Mouse (Mus musculus): Measurements from ENCODE around the gene Taf1d.
A peak's percentile ranks its signal among the peaks of the same experiment; 100 is the strongest.
"Not testable (repeated sequence)": the region's sequence is repeated elsewhere in the genome, so short reads cannot be mapped to it uniquely, and the experiment has no call there.

Gene Taf1d

GRCm38 (mm10) chr9:15308254-15308653, 2.2 kb downstream of the Taf1d start:
- no peak for DNase-seq (ENCODE audit: low spot score)

- no peak for DNase-seq (ENCODE audit: low spot score)
Measured at GRCm38 (mm10) chr9:15309425-15309824, 3.4 kb downstream of the Taf1d start.

GRCm38 (mm10) chr9:15310179-15310578, 4.2 kb downstream of the Taf1d start:
- DNase-seq (ENCODE audit: low spot score) = no peak

GRCm38 (mm10) chr9:15312054-15312735, 6.2 kb downstream of the Taf1d start:
- no peak for DNase-seq (ENCODE audit: low spot score)

GRCm38 (mm10) chr9:15313633-15314032, 7.6 kb downstream of the Taf1d start:
- no peak for DNase-seq (ENCODE audit: low spot score)

GRCm38 (mm10) chr9:15314619-15315018, 8.6 kb downstream of the Taf1d start:
- no peak for DNase-seq (ENCODE audit: low spot score)

GRCm38 (mm10) chr9:15316296-15316695, 10.3 kb downstream of the Taf1d start:
- DNase-seq (ENCODE audit: low spot score) = not testable (repeated sequence)

GRCm38 (mm10) chr9:15317223-15318169, 11.5 kb downstream of the Taf1d start:
- DNase-seq (ENCODE audit: low spot score) = no peak

GRCm38 (mm10) chr9:15318170-15318742, 12.2 kb downstream of the Taf1d start:
- no peak for DNase-seq (ENCODE audit: low spot score)

GRCm38 (mm10) chr9:15337776-15338175, 31.8 kb downstream of the Taf1d start:
- DNase-seq (ENCODE audit: low spot score) = no peak

- no peak for DNase-seq (ENCODE audit: low spot score)
Measured at GRCm38 (mm10) chr9:15349925-15350324, 43.9 kb downstream of the Taf1d start.

GRCm38 (mm10) chr9:15356916-15357483, 51.0 kb downstream of the Taf1d start:
- no peak for DNase-seq (ENCODE audit: low spot score)

- DNase-seq (ENCODE audit: low spot score) = peak; percentile 98
Measured at GRCm38 (mm10) chr9:15357484-15358275, 51.7 kb downstream of the Taf1d start, which contains the start of gene Cep295. Cep295 (minus strand) TSS chr9:15357788.

- no peak for DNase-seq (ENCODE audit: low spot score)
Measured at GRCm38 (mm10) chr9:15364843-15365242, 58.8 kb downstream of the Taf1d start.

GRCm38 (mm10) chr9:15365856-15366255, 59.8 kb downstream of the Taf1d start:
- no peak for DNase-seq (ENCODE audit: low spot score)

GRCm38 (mm10) chr9:15366260-15366659, 60.2 kb downstream of the Taf1d start:
- DNase-seq (ENCODE audit: low spot score) = no peak

All from ovary, postnatal 14 days (tissue).